Mouse (Mus musculus): Measurements from ENCODE around the gene Acrbp. TPM values are rescaled to one million over a fixed set of nuclear protein-coding genes. Genes with fewer than 3 reads are reported as not detected.
"Not testable (repeated sequence)": the region's sequence is repeated elsewhere in the genome, so short reads cannot be mapped to it uniquely, and the experiment has no call there.

Acrbp gene
- polyA plus RNA-seq, 1 experiment from 2014 or later = 26.2 TPM

- WGBS = 0% methylated on average over 26 of the region's 26 CpGs
- Histone ChIP-seq H3K36me3 (peaks cover 36% of the 10 kb centered on the region), H3K4me1 (peaks cover 24% of the 10 kb centered on the region), H3K4me3 (peak within 1 kb of the TSS; percentile 63), H3K4me2 (replicated peaks) (peak within 1 kb of the TSS; percentile 68), H3K9me3 (no peaks in the 10 kb centered on the region), H3K27me3 (no peaks in the 10 kb centered on the region), H3K27ac (replicated peaks) (peak within 1 kb of the TSS; percentile 74), H3K9ac (replicated peaks) (peak within 1 kb of the TSS; percentile 64)
- ATAC-seq (replicated peaks) = peak; percentile 97
These were observed 9.8 kb upstream of the Acrbp start, which contains the start of gene Ing4 for GRCm38 (mm10) chr6:125039533-125040153. Ing4 (plus strand) TSS chr6:125039760.

- Histone ChIP-seq H3K9ac (replicated peaks) (peak overlapping the region; percentile 64), H3K27ac (replicated peaks) (peak overlapping the region; percentile 74), H3K9me3 (no peaks in the 10 kb centered on the region), H3K4me1 (peaks cover 24% of the 10 kb centered on the region), H3K4me2 (replicated peaks) (peak overlapping the region; percentile 68), H3K36me3 (peaks cover 36% of the 10 kb centered on the region), H3K4me3 (peak overlapping the region; percentile 63), H3K27me3 (no peaks in the 10 kb centered on the region)
- 20% methylated on average over 7 of the region's 7 CpGs for WGBS
- no peak for ATAC-seq (replicated peaks)
These were observed 9.3 kb upstream of the Acrbp start for GRCm38 (mm10) chr6:125040221-125040620.

GRCm38 (mm10) chr6:125041047-125041446, 8.4 kb upstream of the Acrbp start:
- Histone ChIP-seq H3K4me2 (replicated peaks) (no peak overlapping the region), H3K4me1 (peaks cover 24% of the 10 kb centered on the region), H3K9me3 (no peaks in the 10 kb centered on the region), H3K27me3 (no peaks in the 10 kb centered on the region), H3K36me3 (peaks cover 35% of the 10 kb centered on the region), H3K9ac (replicated peaks) (no peak overlapping the region), H3K27ac (replicated peaks) (no peak overlapping the region), H3K4me3 (peak overlapping the region; percentile 63)
- 89% methylated on average over 7 of the region's 7 CpGs for WGBS
- ATAC-seq (replicated peaks) = no peak

GRCm38 (mm10) chr6:125042081-125042480, 7.4 kb upstream of the Acrbp start:
- H3K27me3 ChIP-seq = no peaks in the 10 kb centered on the region
- H3K9ac ChIP-seq (replicated peaks) = no peak overlapping the region
- no peak overlapping the region for H3K4me2 ChIP-seq (replicated peaks)
- WGBS = 95% methylated on average over 7 of the region's 7 CpGs
- ATAC-seq (replicated peaks) = no peak
- no peak overlapping the region for H3K27ac ChIP-seq (replicated peaks)
- no peak overlapping the region for H3K4me3 ChIP-seq
- H3K4me1 ChIP-seq = peaks cover 27% of the 10 kb centered on the region
- H3K36me3 ChIP-seq = peaks cover 36% of the 10 kb centered on the region
- no peaks in the 10 kb centered on the region for H3K9me3 ChIP-seq

GRCm38 (mm10) chr6:125046691-125047090, 2.8 kb upstream of the Acrbp start:
- Histone ChIP-seq H3K4me1 (peaks cover 5% of the 10 kb centered on the region; the same call in 1 of the 2 replicates), H3K36me3 (peaks cover 75% of the 10 kb centered on the region), H3K4me2 (replicated peaks) (no peak overlapping the region), H3K4me3 (no peak overlapping the region), H3K27me3 (no peaks in the 10 kb centered on the region), H3K27ac (replicated peaks) (0 out of 2 replicates have a peak overlapping the region, but pooled peaks have one; percentile 35), H3K9me3 (no peaks in the 10 kb centered on the region), H3K9ac (replicated peaks) (no peak overlapping the region)
- WGBS = 28% methylated on average over 5 of the region's 5 CpGs
- peak; percentile 60 for ATAC-seq (replicated peaks)

GRCm38 (mm10) chr6:125051237-125051636, 1.7 kb downstream of the Acrbp start:
- 70% methylated on average over 5 of the region's 5 CpGs for WGBS
- Histone ChIP-seq H3K4me1 (peaks cover 3% of the 10 kb centered on the region; the same call in 1 of the 2 replicates), H3K27me3 (no peaks in the 10 kb centered on the region), H3K9ac (replicated peaks) (no peak overlapping the region), H3K9me3 (no peaks in the 10 kb centered on the region), H3K4me2 (replicated peaks) (no peak overlapping the region), H3K36me3 (peaks cover 82% of the 10 kb centered on the region), H3K4me3 (no peak overlapping the region), H3K27ac (replicated peaks) (no peak overlapping the region)
- ATAC-seq (replicated peaks) = no peak

GRCm38 (mm10) chr6:125061493-125061892, 12.0 kb downstream of the Acrbp start:
- Histone ChIP-seq H3K9me3 (no peaks in the 10 kb centered on the region), H3K27ac (replicated peaks) (no peak overlapping the region), H3K27me3 (no peaks in the 10 kb centered on the region), H3K9ac (replicated peaks) (no peak overlapping the region), H3K4me1 (no peaks in the 10 kb centered on the region), H3K4me3 (no peak overlapping the region), H3K4me2 (replicated peaks) (no peak overlapping the region), H3K36me3 (no peaks in the 10 kb centered on the region)
- ATAC-seq (replicated peaks) = no peak
- 34% methylated on average over 6 of the region's 6 CpGs for WGBS

- no peak overlapping the region for H3K27ac ChIP-seq (replicated peaks)
- ATAC-seq (replicated peaks) = no peak
- H3K9ac ChIP-seq (replicated peaks) = no peak overlapping the region
- H3K4me2 ChIP-seq (replicated peaks) = no peak overlapping the region
- WGBS = 73% methylated on average over 5 of the region's 5 CpGs
- H3K4me3 ChIP-seq = no peak overlapping the region
- no peaks in the 10 kb centered on the region for H3K4me1 ChIP-seq
- H3K9me3 ChIP-seq = no peaks in the 10 kb centered on the region
- no peaks in the 10 kb centered on the region for H3K27me3 ChIP-seq
- H3K36me3 ChIP-seq = no peaks in the 10 kb centered on the region
These were observed 13.0 kb downstream of the Acrbp start for GRCm38 (mm10) chr6:125062511-125062910.

GRCm38 (mm10) chr6:125063906-125064305, 14.4 kb downstream of the Acrbp start:
- Histone ChIP-seq H3K9me3 (no peaks in the 10 kb centered on the region), H3K4me2 (replicated peaks) (no peak overlapping the region), H3K36me3 (no peaks in the 10 kb centered on the region), H3K4me1 (no peaks in the 10 kb centered on the region), H3K27ac (replicated peaks) (no peak overlapping the region), H3K9ac (replicated peaks) (no peak overlapping the region), H3K4me3 (no peak overlapping the region), H3K27me3 (no peaks in the 10 kb centered on the region)
- 80% methylated on average over 6 of the region's 6 CpGs for WGBS
- no peak for ATAC-seq (replicated peaks)

GRCm38 (mm10) chr6:125065223-125065622, 15.7 kb downstream of the Acrbp start:
- H3K4me3 ChIP-seq; H3K9ac ChIP-seq (replicated peaks); H3K27ac ChIP-seq (replicated peaks); H3K4me1 ChIP-seq; H3K9me3 ChIP-seq; H3K36me3 ChIP-seq; H3K4me2 ChIP-seq (replicated peaks); ATAC-seq (replicated peaks); H3K27me3 ChIP-seq: not testable (repeated sequence)
- WGBS = no CpG with 5 or more reads among the region's 1 CpGs

- Histone ChIP-seq H3K4me3 (no peak within 1 kb of the TSS), H3K4me2 (replicated peaks) (no peak within 1 kb of the TSS), H3K36me3 (no peaks in the 10 kb centered on the region), H3K9me3 (no peaks in the 10 kb centered on the region), H3K27ac (replicated peaks) (no peak within 1 kb of the TSS), H3K9ac (replicated peaks) (no peak within 1 kb of the TSS), H3K27me3 (no peaks in the 10 kb centered on the region), H3K4me1 (peaks cover 20% of the 10 kb centered on the region)
- no peak for ATAC-seq (replicated peaks)
- 71% methylated on average over 8 of the region's 8 CpGs for WGBS
These were observed 18.1 kb downstream of the Acrbp start, which contains the start of gene Lpar5 for GRCm38 (mm10) chr6:125067571-125067995. Lpar5 (plus strand) TSS chr6:125067920.

- H3K36me3 ChIP-seq = no peaks in the 10 kb centered on the region
- 0 out of 2 replicates have a peak overlapping the region, but pooled peaks have one; percentile 3 for H3K9ac ChIP-seq (replicated peaks)
- H3K27me3 ChIP-seq = no peaks in the 10 kb centered on the region
- no peaks in the 10 kb centered on the region for H3K9me3 ChIP-seq
- H3K4me2 ChIP-seq (replicated peaks) = peak overlapping the region; percentile 21; the same call in 1 of the 2 replicates
- peaks cover 25% of the 10 kb centered on the region for H3K4me1 ChIP-seq
- peak overlapping the region; percentile 97 for H3K27ac ChIP-seq (replicated peaks)
- WGBS = 70% methylated on average over 18 of the region's 18 CpGs
- peak; percentile 94 for ATAC-seq (replicated peaks)
- H3K4me3 ChIP-seq = no peak overlapping the region
These were observed 21.8 kb downstream of the Acrbp start for GRCm38 (mm10) chr6:125071170-125071895.

Data from forebrain, embryonic 15.5 days (tissue).